Mouse (Mus musculus) right cerebral cortex, postnatal 36 days (tissue): ENCODE measurements around the gene Dnttip2.
"Not testable (repeated sequence)": the region's sequence is repeated elsewhere in the genome, so short reads cannot be mapped to it uniquely, and the experiment has no call there.

Experiments
- DNase-seq, 2 experiments: peaks; one replicate each; pipeline ENCODE4 v3.0.0; 2022; ENCODE audit warnings: low spot score in 2 of 2, mixed read lengths in 1 of 2

Dnttip2 gene

DNA sequence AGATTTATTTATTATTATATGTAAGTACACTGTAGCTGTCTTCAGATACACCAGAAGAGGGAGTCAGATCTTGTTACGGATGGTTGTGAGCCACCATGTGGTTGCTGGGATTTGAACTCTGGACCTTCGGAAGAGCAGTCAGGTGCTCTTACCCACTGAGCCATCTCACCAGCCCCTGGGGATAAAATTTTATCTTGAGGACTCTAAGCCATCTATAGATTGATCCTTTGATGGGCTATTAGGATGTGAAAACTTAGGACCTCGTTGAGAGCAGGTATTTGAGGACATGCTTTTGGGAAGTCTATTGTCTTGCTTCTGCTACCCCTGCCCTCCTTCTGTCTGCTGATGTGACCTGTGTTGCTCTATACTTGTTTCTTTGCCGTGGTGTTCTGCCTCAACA, 15.2 kb downstream of the Dnttip2 start:
- DNase-seq = not testable (repeated sequence)

DNA sequence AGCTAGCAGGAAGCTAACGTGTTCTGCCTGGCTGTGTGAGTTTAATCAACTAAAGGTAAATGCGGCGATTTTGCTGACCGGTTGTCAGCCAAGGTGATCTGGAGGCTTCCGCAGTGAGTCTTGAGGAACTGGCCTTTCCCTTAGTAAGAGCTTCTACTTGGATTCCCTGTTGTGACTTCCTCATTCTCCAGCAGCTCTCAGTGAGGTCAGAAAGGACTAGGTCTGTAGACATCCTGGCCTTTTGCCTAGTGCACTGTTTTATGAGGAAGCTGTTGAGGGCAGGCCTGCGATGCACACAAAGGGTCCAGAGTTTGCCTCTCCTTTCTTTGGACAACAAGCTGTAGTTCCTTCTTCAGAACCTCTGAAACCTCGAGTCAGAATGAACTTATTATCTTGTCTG, 16.5 kb downstream of the Dnttip2 start:
- no peak for DNase-seq

DNA sequence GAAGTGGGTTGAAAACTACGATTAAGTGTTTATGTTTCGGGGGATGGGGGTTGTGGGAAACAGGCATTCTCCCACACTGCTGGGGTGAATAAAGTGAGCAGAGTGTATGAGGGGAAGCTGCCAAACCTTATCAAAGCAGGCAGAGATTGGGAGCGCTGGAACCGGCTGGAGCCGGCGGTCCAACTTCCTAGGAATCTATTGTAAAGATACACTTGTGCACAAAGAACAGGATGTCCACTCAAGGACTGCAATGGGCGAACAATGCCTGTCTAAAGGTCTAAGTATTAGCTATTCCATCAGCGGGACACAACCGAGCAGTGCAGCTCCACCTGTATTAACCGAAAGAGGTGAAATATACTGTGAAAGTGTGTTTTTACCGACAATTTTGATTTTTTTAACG, 17.6 kb downstream of the Dnttip2 start:
- no peak for DNase-seq

DNA sequence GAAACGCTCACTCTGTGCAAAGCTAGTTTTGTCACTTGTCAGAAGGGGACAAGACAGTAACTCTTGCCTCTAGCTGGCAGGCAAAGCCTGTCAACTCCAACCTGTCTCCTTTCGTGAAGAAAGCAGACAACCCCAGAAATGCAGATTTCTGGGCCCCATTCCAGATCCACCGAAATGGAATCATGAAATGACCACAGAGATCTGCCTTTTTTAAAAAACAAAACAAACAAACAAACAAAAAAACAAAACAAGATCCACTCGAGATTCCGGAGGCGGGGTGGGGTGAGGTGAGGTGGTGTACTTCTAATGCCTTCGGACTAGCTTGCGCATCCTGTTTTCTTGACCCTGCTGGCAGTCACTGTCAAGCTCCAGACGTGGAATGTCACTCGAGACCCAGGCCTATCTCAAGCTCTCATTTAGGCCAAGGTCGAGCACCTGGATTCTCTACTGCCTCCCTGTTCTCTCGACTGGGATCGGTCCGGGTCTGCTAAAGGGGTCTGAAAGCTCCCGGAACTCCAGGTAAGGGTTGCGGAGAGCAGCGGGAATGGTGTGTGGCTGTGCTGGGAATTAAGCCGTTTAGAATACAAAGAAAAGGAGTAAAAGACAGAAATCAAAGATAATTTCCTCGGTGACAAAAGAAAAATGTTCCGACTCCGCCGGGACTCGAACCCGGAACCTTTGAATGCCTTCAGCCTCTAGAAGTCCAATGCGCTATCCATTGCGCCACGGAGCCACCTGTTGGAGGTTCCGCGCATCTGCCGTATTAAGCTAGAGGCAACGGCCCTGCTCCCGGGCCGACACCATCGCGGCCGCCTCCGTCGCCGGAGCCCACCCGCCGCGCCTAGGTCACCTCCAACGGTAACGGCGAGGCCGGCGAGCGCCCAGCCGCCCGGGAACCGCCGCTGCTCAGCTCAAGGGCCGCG, 18.4 kb downstream of the Dnttip2 start:
- peak; percentile 81 to 86 for DNase-seq

DNA sequence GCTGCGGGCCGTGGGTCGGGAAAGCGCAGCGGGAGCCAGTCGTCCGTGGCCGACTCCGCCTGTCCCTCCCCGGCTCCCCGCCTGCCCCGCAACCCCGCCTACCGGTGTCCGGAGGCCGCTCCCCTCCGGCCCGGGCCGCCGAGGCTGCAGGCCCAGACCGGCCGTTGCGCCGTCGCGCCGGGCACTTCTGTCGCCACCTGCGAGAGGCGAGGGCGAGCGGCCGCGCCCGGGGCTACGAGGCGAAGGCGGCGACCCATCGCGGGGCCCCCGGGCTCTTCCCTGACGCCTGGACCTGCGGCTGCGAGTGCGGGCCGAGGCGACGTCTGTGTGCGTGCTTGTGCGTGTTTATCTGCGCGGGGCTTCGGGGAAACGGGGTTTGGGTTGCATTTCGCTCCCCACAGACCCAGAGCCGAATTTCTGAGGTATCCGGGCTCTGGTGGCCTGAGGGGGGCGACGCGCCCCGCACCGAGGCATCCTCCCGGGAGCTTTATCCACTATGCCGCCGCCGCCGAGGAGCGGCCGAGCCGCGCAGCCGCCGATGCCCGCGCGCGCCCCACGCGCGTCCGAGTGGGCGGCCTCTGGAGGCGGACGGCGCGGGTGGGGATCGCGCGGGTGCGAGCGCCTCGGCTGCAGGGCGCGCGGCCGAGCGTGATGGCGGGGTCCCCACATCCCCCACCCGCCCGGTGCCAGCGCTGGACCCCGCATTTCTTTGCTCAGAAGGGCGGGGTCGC, 19.2 kb downstream of the Dnttip2 start:
- DNase-seq = peak; percentile 50 to 57

DNA sequence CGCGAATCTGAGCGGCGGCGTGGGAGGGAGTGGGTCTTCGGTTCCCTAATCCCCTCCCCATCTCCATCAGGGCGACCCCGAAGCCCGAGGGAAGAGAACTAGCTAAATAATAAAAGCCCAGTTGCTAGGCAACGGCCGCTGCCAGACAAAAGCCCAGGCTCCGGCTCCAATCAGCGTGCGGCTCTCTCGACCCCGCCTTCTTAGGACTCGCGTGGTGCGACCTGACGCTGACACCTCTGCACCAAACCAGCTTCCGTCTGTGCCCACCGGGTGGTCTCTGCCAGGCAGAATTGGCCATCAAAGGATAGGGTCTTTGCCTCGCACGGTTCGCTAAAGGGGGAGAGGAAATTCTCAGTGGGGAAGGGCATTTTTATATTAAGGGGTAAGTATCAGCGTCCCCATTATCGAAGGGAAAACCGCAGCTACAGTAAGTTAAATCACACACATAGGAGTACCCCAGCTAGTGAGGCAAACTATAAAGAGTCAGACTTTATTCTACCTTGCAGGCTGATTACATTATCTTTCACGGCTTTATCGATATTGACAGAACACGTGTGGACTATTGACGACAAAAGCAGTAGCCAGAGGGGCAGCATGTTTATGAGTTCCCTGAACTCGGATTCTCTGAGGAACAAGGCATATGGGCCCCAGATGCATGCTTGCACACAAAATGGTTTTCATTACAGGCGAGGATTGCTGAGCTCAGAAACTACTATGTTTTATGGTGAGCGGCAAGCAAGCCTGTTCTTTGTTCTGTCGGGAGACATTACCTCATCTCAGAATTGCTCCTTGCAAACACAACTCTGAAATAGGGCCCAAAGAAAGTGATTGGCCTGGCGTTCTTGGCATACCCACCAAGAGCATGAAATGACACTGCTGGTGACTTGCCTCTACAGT, 20.0 kb downstream of the Dnttip2 start, which contains the start of gene Bcar3:
Bcar3 (plus strand) TSS at position 183 of the 897 bp plus-strand sequence.
- peak; percentile 93 to 95 for DNase-seq

DNA sequence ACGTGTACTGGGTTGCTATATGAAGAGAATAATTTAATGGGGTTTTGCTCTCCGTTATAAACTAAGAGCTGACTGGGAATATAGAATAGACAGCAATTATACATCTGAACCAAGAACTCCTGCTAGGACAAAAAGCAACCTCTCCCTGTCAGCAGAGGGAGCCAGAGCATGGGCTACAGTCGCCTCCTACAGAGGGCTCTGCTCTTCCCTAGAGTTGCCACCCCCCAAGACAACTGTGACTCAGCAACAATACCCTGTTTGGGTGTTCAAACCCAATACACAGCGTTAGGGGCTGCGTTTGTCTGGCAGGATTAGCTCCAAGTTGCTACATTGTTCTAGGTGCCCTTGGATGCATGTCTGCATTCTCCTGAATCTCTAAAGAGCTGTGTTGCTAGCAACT, 21.3 kb downstream of the Dnttip2 start:
- peak in 1 of 2 experiments; percentile 67 for DNase-seq

DNA sequence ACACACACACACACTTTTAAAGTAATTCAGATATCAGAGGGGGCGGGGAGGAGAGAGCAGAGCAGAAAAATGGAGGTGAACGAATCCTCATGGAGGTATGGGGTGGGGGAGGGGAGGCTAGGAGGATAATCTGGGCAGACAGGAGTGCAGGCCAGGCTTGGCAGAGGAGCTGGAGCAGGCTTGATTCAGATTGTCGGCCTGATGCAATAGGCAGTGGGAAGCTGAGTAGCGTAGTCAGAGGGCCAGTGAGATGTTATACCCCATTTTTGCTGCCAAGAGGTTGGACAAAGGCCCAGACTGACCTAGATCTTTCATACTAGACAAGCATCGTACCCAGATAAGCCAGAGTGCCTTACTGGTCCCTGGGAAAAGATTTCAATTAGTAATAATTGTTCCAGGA, 22.8 kb downstream of the Dnttip2 start:
- no peak for DNase-seq

DNA sequence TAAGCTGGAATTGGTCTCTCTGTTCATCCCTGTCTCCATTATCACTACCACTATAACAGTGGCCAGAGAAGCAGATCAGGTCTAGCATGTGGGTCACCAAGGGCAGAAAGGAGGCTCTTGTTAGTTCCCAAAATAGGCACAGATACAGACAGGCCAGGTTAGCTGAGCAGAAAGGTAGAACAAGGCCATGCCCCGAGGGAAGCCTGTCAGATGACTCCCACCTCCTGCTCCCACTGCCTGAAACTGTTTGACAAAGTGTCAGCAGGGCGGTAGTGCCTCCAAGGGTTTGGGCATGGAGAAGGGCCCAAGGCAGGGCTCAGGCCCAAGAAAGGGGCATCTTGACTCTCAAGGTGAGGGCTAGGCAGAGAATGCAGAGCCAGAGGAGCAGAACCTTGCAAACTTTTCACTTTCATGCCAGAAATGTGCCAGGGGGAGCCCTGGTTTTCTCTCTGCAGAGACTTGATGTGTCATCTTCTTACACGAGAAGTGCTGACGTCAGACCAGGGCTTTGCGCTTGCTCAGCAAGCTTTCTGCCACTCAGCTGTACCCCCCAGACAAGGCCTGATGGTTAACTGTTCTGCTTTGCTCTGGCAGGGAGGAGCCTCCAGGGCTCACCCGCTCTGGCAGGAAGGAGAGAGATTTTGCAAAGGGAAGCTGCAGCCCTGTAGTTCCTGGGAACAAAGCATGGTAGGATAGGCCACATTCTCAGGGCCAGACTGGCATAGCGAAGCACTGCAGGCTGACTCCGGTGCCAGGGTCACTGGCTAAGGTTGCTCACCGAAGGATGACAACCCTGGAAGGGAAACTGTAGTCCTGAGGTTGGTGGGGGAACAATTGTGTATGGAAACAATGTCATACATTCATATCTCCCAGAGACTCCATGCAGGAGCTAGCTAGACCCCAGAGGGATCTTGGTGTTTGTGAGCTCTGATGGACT, 27.1 kb downstream of the Dnttip2 start:
- peak; percentile 70 to 87 for DNase-seq

DNA sequence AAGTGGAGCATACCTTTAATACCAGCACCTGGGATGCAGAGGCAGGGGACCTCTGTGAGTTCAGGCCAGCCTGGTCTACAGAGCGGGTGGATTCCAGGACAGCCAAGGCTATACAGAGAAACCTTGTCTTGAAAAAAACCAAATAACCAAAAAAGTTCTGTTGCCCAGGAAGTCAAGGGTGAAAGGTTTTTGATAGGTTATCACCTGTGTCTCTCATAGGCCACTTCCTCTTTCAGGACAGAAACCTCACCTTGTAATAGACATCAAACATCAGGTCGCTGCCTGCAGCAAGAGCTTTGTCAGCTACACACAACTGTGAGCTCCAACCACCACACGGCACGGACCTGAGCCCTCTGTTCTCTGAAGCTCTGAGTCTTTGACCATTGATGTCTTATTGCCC, 30.4 kb downstream of the Dnttip2 start:
- DNase-seq = no peak

DNA sequence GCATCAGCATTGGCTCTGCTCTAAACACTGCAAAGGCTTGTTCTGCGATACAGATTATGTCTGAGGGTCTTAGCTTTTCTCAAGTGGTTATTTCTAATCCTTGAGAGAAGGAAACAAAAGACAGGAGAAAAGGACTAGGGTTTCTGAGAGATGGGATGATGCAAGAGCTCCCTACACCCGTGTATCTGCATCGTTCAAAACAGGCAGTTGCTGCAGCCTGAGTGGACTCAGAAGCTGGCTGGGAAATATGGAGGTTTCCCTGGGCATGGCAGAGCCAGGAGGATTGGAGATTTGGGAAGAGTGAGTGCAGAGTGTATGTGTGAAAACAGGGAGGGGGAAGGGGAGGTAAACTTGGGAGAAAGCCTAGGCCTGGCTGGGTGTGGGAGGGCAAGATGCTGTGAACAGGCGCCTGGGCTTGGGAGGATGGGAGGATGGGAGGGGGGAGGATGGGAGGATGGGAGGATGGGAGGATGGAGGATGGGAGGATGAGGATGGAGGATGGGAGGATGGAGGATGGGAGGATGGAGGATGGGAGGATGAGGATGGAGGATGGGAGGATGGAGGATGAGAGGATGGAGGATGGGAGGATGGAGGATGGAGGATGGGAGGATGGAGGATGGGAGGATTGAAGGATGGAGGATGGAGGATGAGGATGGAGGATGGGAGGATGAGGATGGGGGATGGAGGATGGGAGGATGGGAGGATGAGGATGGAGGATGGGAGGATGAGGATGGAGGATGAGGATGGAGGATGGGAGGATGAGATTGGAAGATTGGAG, 33.9 kb downstream of the Dnttip2 start:
- DNase-seq = no peak

DNA sequence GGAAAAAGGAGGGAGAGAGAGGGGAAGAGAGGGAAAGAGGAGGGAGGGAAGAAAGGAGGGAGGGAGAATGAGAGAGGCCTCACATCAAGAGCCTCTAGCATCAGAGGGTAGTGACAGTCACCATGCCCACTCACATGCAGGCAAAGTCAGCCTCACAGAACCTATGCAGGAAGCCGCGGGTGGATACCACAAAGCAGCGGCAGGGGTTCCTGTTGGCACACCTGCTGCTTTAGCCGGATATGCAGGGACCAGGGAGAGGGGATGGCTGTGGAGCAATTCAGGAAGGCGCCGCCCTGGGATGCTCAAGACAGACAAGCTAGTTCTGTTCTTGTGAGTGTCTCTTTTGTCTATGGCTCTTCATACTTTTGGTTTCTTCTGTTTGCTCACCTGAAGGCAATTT, 34.8 kb downstream of the Dnttip2 start:
- no peak for DNase-seq

DNA sequence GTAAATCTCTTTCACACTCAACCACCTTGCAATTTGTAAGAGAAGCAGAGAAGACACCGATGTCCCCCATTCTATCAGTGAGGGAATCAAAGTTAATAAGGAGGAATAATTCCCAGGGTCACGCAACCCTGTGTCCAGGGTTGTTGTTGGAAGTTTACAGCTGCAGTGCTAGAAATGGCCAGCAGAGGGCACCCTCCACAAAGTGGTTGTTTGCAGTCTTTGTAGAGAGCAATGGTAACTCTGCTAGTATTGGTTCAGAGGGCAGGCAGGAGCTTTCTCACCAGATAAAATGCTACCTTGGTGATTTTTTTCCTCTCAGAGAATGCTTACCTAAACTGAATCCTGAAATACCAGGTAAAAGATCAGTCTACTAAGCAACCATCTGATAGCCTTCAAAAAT, 37.9 kb downstream of the Dnttip2 start:
- DNase-seq = peak; percentile 62 to 64

DNA sequence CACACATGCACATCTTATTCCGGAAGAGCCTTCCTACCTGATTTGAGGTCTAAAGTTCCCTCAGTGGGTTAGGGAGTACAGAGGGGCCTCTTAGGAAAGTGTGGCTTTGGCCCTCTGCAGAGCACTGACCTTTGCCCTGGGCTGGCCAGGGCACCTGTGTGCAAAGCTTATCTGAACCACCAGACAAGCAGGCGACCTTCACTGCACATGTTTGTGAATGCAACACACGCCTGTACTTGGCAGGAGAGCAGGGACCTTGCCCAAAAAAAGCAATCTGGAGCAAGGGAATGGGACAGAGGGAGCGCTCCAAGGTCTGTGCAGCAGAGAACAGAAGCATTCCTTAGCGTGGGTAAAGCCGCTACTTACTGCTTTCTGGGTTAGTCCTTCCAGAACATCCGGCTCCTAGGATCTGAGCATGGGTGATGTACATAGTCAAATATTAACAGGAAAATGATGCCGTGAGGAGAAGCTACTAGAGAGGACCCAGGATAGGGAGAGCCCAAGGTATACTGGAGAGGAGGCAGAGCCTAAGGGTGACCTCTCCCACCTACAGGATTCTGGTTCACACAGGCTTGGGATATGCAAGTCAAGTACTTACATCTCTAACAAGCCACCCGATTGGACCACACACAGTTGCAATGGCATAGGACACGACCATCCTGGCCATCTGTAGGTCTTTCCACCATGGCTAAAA, 38.9 kb downstream of the Dnttip2 start:
- DNase-seq = no peak

DNA sequence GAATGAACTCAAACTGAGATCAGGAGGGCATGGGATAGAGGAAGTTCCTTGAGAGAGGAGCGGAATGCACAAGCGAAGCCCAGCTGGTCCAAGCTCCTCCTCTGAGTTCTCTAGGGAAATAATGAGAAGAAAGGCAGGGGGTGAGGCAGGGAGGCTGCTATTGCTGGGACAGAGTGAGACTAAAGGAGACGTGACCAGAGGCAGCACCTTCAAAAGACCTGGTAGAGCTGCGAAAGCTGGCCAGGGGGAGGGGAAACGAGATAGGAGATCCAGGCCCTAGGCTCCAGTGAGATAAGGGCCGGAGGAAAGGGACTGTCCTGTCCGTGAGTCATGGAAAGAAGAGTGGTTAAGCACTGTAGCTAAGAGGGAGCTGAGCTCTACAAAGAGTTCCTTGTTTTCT, 39.7 kb downstream of the Dnttip2 start:
- no peak for DNase-seq

DNA sequence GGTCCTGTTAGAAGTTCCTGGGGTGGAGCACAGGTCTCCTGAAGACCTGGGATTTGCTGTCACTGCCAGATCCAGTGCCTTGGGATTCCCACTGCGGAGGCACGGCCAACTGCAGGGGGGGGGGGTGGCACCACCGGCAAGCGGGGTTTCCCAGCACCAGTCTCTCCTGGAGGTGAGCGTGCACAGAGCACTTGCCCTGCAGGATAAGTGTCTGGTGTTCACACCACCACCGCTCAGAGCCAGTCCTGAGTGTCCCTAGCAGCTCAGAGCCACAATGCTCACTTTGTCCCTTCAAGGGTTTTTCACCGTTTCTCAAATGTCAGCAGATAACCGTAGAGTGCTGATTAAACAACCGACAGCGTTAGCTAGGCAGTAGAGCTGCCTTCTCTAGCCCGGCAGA, 42.4 kb downstream of the Dnttip2 start:
- no peak for DNase-seq

DNA sequence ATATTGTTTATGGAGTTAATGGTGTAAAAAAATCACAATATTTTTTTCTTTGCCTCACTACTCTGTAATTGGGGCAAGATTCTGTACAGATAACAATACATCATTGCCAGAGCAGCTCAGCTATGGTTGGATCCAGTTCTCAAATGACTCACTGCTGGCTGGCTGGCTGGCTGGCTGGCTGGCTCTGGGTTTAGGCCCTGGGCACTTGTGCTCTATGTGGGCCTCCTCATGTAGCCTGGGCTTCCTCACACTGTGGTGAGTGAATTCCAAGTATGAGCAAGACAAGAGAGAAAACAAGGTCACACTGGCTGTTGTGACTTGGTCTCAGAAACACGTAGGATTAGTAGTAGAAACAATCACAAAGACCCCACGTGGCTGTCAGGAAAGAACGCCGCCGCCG, 43.2 kb downstream of the Dnttip2 start:
- DNase-seq = no peak

DNA sequence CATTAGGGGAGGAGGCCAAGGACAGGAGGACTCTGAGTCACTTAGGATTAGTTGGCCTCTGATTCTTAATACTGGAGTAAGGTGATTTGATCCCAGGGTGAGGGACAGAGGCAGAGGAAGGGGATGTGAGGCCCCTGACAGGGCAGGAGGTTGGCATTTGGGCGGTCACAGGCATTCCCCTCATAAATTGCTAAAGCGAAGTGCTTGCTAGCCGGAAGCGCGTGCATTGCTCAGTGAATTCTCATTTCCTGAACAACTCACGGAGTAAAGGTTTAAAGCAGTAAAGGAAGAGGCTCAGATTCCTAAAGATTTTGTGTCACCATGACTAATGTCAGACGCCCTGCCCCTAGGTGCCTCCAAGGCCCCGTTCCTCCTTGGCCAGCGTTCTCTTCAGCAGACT, 48.0 kb downstream of the Dnttip2 start:
- DNase-seq = no peak

DNA sequence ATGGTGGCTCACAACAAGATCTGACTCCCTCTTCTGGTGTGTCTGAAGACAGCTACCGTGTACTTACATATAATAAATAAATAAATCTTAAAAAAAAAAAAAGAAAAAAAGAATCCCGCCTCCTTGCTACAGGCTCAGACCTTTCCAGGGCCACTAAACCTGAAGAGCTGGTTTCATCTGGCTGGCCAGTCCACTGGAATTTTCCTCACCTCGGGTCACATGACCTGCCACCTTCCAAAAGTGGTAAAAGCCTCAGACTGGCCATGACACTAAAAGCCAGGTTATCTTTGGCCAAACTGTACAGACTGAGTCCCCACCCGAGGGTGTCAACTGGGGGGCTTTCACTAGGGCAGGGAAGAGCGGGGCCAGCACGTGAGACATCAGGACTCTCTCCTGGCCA, 49.7 kb downstream of the Dnttip2 start:
- DNase-seq = no peak
